Mouse (Mus musculus) embryonic fibroblast, embryonic 13.5 days (primary cell): Measurements from ENCODE around the gene Gm9970.

ENCODE experiments used
- CTCF ChIP-seq: IDR thresholded peaks from 2 replicates; pipeline ENCODE4 v1.5.1; 2011; ENCODE audit warnings: mild to moderate bottlenecking, control low read depth, low read length, moderate library complexity, borderline replicate concordance; ENCODE audit not compliant: insufficient read depth
- POLR2A ChIP-seq: IDR thresholded peaks from 2 replicates; pipeline ENCODE4 v1.6.1; 2011; ENCODE audit warnings: low read depth, mild to moderate bottlenecking, control low read depth, low read length, moderate library complexity

DNA sequence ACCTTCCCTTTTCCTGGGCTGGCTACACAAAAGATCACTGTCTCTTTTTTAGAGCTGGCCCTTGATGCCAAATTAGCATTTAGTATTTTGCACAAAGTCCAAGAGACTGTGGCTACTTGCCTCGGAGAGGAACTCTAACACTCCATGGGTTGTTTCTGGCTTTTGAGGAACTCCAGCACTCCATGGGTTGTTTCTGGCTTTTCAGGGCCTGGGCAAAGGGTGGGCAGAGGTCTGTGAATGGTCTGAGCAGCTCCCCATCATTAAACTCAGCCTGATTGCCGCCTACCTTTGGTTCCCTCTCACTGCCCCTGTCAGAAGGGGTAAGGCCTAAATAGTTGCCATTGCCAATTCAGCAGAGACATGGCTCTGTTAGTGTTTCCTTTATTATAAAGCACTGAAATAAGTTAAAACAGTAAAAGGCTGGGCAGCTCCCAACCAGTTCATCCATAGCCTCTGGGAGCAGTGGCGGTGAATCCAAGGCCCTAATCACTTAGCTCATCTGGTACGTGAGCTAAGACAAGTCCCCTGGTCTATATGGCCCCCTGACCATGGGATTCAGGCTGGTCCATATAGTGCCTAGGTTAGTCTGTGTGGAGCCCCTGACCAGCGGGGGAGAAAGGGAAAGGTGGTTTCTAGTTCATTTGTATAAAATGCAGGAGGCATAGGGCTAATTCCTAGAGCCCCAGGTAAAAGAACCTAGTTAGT is 42.3 kb downstream of the Gm9970 start:
- TF ChIP-seq CTCF (no peak), POLR2A (no peak; the same call in 1 of the 2 replicates)
